Mouse (Mus musculus) kidney, adult 9 months (tissue): ENCODE measurements around the gene Lrp1.

Source experiments
- DNase-seq: peaks from one replicate; pipeline ENCODE4 v3.0.0; 2022

The Lrp1 gene

DNA sequence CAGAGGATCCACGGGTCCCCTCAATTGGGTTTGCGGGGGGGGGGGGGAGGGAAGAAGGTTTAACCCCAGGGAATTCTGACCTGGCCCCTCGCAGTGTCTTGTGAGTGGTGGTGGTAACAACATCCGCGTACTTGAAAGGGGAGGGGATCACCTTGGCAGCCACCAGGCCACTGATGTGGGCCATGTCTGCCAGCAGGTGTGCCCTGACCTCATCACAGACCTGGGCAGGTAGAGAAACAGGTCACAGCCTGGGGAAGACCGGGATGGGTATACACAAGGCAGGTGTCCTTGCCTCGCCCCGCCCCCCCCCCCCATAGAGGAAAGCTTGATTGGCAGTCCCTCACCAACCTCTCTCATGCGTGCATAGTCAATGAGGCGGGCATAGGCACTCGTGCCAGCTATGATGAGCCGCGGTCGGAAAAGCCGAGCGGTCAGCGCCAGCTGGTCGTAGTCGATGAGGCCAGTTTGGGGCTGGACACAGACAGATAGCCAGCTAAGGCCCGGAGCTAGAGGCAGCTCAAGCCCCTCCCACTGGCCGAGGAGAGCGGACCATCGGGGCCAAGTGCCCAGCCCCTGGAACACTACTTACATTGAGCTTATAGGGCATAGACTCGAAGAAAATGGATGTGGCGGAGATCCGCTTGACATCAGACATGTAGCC is 101.8 kb downstream of the Lrp1 start:
- DNase-seq: no peak

DNA sequence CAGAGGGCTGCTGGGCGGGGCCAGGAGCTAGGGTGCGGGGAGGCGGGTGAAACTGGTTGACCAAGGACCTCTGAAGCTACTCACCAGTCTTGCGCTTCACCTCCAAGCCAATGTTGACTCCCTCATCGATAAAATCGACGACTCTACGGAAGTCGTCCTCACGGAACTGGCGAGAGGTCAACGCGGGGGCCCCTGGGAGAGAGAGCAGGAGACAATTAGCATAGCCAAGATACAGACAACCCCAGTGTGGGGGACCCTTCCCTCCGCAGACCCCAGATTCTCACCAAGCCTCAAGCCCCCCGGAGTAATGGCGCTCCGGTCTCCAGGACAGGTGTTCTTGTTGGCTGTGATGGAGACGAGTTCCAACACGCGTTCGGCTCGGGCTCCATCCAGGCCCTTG is 103.0 kb downstream of the Lrp1 start:
- no peak for DNase-seq

DNA sequence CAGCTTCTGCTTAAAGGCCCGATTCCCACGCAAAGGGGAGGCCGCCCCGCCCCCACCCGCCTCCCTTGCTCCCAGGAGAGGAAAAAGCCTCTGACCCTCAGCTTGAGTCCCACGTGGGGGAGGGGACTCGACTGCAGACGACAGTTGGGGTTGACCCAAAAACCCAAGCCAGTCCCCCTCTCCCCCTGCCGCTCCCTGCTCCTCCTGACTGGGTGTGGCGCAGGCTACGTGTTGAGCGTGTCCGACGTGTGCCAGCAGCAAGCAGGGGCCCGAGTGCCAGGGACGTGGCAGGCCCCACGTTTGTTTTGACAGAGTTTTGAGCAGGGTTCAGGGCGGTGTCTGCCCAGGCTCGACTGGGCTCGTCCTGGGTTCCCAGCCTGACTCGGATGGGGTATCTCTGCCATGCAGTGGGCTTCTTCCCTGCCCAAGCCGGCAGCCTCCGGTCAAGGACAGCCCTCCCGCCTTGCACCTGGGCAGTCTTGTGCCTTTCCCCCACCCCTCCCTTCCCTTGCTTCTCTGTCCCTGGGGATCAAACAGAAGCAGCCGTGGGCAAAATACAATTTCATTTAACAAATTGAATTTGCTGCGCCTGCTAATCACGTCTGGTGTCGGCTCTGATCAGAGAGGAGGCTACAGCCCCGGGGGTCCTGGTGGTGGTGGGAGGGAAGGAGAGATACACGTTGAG is 104.2 kb downstream of the Lrp1 start:
- no peak for DNase-seq

DNA sequence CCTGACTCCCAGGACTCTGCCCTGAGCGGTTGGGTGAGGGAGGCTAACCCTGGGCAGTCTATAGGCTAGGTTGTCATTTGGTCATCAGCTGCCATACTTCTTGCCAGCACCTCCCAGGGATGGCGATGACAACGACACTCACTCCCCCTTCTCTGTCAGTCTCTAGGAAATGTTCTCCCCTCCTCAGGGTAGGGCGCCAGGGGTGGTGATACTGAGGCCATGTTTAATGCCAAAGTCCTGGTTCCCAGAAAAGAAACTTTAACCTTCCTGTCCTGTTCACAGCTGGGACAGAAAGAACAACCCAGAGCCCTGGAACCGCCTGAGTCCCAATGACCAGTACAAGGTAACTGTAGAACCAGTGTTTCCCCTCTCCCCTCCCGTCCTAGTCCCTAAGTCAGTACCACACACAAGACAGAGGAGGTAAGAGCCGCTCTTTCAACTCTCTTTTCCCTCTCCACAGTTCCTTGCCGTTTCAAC is 104.9 kb downstream of the Lrp1 start:
- DNase-seq: peak; percentile 47

DNA sequence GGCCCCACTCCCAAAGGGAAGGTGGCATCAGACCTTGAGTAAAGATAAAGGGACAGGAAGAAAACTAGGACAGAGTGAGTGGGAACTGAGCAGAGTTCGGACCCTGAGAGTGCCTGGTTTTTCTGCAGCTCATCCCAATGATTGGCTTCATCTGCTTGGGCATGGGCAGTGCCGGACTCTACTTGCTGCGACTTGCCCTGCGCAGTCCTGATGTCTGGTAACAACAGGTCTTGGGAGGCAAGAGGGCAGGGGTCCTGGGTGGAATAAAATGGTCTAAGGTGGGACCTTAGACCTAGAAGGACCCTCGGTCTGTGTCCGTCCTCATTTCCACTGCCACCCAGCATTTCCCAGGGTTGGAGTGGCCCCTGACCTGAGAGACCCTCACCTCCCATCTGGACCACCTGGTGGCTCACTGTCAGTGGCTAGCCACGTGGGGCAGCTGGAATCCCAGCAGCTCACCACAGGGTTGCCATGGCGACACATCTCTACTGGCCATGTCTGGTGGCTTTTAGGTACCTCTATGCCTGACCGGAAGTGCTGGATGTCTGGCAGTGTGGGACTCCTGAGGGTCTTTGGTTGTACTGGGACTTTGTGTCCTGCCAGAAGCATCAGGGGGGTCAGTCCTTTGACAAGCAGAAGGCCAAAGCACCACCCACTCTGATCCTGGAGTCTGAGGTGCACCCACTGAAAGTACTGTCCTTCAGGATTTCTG is 105.5 kb downstream of the Lrp1 start:
- DNase-seq: no peak

DNA sequence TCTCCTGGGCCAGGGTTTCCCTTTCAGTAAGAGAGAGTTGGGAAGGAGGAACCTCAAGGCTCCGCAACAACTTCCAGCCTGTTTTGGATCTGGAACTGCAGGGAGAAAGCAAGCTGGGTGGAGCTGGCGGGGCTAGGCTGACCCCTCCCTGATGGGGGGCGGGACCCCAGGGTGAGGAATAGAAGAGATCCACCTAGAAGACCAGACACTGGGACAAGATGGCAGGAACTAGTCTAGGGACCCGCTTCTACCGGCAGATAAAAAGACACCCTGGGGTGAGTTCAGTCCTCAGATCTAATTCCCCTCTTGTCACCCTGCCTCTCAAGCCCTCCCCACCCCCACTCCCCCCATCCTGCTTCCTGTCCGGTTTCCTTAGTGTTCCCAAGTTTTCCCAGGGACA is 106.2 kb downstream of the Lrp1 start, which contains the start of gene Ndufa4l2:
Ndufa4l2 (plus strand) TSS at position 204 of the 400 bp plus-strand sequence.
- DNase-seq: no peak

DNA sequence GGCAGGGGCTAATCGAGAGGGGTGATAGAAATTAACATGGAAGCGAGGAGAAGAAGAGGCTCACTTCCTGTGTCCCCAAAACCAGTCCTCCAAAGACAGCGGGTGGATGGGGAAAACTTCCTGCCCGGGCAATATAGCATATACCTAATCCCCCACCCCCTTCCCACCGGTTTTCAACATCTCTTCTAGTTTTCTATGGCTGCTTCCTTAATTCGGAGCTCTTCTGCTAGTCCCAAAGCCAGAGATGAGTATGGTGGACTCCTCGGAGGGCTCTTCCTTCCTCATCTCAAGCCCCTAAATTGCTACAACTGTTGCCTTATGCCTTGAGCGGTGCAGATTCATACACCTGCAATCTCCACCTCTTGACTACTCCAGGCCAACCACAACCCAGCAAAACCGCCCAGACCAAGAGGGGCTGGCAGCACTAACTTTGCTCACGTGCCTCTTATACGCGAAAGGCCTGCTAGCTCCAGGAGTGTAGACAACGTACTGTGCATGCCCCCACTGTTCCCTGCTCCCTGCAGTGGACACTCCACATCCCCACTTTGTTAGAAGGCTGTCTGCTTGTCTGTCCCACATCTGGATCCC is 106.7 kb downstream of the Lrp1 start:
- no peak for DNase-seq

DNA sequence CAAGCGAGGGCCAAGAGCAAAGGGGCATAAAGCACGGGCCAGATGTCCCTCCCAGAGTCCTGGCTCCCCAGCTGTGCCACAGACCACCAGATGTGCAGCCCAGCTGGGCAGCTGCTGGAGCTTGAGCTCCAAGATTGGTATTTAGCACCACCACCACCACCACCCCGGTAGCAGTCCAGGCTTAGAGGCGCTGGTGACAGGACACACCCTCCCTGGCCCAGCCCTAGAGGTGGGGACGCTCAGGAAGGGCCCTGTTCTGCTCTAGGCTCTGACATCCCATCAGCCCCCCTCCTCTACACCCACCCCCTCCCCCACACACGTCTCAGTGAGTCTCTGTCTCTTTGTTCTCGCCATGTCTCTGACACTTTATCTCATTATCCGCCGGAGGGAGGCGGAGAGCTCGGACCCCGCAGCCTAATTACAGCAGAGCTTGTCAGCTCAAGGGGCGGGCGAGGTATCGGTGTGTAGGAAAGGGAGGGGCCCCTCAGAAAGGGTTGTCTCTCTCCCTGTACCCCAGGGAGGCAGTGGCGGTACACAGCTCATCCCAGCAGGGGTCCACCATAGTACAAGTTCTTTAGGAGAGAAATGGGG is 107.4 kb downstream of the Lrp1 start:
- DNase-seq: no peak

DNA sequence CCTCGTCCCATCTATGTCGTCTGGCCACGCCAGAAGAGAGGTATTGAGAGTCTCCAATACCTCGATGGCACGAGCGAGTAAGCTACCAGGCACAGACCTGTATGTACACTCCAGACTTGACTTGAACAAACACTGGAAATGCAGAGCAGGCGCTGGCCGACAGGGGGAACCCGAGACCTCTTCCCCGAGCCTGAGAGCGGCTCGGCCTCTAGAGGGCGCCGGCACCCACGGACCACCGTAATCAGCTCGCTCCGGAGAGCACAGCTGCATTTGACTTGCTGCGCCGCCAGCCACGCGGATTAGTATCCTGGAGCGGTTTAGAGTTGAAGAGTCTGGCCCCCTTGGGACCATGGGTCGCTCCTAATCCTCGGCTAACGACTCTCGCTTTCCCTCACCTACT is 108.1 kb downstream of the Lrp1 start:
- DNase-seq: peak; percentile 97

DNA sequence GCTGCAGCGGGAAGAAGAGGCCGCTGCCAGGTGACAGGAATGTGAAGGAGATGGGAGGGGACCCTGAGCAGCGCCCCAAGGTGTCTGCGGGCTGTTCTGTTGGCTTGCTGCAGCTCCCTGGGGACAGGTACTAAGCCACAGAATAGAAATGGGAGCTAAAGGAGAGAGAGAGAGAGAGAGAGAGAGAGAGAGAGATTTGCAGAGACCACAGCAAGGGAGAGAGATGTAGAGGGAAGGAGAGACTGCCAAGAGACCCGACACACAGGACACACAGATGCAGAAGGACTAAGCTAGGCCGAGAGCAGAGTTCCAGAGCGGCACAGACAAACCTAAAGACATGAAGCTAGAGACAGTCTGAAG is 108.7 kb downstream of the Lrp1 start:
- no peak for DNase-seq

DNA sequence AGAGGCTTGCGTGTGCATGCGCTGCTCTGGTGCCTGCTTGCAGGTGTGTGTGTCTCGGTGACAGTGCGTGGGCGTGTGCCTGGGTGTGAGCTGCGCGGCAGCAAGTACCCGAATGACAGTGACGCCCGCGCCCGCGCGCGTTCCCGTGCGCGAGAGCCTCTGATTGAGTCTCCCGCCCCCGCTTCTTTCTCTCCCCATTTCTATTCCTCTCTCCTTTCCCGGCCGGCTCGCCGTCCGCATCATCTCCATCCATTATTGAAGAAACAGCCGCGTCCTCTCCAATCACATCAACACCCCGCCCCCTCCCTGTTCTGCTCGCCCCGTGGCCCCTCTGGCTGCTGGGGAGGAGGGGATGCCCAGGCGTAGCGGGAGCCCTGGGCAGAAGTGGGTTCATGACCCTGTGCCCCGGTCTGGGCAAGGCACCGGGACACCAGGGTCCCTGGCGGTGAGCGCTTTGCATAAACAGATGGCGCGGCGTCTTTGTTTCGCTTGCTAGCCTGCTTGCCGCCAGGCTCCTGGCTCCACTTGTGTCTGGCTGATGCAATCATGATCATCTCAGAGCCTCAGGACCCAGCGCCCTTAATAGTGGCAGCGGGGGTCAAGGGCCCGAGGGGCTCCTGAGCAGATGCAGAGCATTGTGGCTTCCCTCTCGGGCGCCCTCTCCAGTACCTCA is 109.2 kb downstream of the Lrp1 start:
- DNase-seq: no peak

DNA sequence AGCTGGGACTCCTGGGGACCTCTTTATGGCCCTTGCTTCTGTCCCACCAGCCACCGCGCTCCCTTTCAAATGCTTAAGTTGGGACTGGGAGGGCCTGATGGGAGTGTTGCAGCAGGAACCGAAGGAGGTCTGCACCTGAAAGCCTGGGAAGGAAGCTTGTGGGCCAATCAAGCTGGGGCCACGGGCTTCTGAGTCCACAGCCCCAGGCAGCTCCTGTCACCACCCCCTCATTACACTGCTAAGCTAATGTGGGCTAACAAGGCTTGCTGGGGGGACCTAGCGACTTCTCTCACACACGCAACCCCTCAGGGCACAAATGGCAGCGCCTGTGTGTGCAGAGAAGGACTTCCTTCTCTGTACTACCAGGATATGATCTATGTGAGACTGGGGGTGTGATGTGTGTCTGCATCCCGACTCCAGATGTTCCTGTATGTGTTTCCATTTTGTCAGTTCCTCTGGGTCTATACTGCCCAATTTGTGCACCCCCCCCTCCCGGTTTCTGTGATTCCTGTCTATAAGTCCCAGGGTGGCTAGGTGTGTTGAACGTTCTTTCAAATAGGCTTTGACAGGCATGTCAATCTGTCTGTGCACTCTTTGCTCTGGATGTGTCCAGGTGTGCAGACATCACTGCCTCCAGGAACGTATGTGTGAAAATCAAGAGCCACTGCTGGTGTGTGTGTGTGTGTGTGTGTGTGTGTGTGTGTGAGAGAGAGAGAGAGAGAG is 109.9 kb downstream of the Lrp1 start:
- DNase-seq: no peak

DNA sequence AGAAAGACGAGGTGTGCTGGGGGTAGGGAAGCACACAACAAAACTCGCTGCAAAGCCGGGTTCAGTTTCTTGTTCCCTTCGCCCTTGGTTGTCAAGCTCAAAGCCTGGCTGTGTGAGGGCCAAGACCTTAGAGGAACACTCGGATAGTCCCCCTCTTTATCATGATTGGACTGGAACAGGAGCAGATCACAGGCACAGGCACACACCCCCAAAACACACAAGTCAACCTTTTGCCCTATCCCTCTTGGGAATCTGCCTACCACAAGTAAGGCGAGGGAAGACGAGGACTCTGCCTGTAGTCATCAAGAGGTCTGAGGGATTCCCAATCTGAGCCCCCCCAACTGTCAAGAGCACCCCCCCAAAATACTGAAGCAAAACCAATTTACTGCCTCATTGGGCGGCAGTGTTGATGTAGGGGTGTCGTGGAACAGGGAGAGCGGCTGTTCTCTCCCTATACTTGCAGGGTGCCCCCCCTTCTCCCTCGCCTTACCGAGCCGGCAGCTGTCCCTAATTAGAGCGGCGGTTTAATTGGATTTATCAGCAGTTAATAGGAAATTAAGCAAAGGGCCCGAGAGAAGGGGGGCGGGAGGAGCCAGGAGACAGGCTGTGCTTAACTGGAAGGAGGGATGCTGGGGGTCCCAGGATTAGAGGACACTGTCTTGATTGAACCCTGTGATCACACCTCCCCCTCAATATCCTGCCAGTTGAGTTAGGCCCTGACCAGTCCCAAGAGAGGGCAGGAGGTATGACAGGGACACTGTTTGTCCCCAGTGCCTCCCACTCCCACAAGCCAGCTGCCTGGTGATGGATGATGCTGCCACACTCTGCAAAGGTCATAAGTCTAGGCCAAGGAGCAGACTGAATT is 110.9 kb downstream of the Lrp1 start:
- DNase-seq: no peak

DNA sequence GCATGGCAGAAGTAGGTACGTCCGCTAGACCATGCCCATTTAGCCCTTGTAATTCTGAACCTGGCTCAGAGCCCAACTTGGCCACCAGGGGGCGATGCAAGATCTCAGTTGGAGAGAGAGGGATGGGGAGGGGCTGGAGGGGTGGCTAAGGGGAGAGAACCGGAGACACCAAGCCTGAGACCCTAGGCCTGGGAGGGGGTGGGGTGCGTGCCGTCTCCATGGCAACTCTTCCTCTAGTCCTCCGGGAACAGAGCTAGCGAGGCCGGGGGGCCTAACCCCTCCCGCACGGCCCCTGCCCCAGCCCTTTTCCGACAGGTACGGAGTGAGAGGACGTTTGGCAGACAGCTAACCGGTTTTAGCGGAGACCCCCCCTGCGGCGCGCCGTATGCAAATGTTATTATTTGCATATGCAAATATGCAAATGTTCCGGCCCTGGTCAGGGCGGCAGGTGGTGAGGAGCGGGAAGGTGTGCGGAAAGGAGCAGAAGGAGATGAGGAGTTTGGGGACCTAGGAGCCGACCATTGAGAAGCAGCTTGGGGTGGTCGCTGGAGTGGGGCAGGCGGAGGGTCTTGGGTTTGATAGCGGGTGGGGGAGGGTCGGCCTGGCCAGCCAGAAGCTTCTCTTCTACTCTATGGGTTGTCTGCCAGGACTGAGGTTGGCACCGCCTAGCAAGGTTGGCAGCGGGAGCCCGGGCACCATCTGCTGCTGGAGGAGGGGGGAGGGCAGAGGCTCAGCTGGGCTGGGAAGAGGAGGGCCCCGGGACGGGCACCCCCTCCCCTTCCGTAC is 111.7 kb downstream of the Lrp1 start:
- DNase-seq: peak; percentile 90

DNA sequence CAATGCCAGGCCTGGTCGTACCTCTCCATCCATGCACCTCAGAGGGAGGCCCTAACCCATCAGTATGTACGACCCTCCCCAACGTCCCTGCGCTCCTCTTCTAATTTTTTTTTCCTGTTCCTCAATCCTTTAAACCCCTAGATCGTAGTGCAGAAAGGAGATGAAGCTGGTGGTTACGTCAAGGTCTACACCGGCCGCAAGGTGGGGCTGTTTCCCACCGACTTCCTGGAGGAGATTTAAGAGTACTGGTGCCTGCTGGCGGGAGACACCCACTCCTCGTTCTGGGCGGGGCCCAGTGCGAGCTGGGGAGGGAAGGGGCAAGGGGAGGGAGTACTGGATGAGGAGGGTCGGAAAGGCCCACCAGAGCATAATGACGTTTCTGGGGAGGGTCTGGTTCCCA is 112.7 kb downstream of the Lrp1 start:
- peak; percentile 77 for DNase-seq

DNA sequence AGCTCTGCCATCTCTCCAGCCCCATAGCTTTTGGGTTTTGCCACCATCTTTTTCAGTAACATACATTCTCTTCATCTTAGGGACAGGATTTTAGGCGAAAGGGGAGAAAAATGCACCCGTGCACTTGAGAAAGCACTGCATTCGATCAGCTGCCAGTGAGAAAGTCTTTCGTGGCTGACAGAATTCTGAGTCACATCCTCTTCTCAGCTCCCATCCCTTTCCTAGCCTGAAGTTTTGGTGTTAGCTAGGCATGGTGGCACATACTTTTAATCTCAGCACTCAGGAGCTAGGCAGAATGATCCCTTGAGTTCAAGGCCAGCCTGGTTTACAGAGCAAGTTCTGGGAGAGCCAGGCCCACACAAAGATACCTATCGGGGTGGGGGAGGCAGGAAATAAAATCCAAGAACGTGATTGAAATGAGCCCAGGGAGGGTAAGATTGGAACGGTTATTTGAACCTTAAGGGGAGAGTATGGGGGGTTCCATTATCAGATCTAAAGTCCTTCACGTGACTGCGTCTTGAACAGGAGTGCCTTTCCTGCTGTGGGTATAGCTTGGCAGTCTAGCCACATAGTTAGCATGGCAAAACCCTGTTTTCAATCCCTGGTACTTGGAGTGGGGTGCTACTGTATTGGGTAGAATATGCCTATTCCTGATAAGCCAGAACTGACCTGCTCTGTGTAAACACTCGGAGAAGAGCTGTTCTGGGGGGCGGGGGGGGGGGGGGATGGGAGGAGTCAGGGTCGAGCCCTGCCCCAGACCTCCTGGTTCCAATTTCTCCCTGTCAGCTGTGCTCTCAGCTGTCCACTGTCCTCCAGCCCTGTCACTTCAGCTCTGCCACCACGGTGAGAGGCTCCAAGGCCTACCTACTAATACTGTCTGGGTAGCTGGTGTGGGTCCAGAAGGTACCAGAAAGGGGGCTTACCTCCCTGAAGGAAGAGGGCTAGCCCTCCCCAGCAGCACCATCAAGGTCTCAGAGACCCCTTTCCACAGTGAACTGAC is 119.8 kb downstream of the Lrp1 start, which contains the start of gene Stac3:
Stac3 (plus strand) TSS at position 793 of the 1,000 bp plus-strand sequence.
- no peak for DNase-seq

DNA sequence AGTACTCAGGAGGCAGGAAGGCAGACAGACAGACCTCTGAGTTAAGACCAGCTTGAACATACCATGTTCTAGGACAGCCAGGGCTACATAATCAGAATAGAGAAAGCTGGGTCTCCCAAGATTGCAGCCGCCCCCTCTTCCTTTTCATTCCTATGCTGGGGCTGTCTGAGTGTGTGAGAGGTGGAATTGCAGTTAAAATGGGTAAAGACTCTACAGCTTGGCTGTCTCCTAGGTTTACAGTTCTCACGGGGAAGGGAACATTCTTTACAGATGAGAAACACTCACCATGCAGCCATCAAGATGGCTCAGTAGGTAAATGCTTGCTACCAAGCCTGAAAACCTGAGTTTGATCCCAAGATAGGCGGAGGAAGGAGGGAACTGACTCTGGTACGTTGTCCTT is 120.9 kb downstream of the Lrp1 start:
- no peak for DNase-seq

DNA sequence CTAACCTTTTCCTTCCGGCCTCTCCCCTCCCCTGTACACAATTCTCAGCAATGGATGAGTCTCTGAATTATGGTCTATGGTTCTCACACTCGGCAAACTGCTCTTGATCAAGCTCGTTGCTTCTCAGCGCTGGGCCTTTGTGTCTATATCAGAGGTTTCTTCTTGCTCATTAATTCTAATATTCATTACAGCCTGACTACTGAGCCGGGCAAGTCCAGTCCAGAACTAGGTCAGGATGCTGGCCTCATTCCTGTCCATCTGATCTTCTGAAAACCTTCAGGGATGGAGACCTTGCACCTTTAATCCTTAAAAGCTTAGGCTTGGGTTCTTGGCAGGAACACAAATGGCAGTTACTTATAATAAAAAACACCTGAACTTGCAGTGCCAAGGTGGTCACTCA is 121.4 kb downstream of the Lrp1 start:
- DNase-seq: no peak

DNA sequence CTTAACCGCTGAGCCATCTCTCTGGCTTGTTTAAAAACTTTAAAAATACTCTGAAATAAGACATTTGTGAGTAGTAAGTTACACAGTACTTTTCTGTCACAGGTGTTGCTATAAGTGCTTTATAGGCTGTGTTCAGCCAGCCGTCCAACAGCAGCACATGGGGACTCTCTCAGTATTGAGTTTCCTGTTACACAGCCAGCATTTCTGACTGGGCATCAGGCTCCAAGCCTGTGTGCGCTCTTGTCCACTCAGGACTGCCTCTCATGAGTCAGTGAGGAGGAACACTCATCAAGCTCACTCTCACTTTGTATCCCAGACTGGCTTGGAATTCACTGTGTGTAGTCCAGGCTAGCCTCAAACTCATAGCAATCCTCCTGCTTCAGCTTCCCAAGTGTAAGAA is 124.8 kb downstream of the Lrp1 start:
- no peak for DNase-seq
